Comparison of ENCODE assay signal across 11 mouse cellular contexts in genomic region chr11:112839721-112840494, GRCm38 (mm10). TPM values are rescaled to one million over a fixed set of nuclear protein-coding genes. Genes with fewer than 3 reads are reported as not detected.
A peak's percentile ranks its signal among the peaks of the same experiment; 100 is the strongest.
DNase-seq lines count a peak whose midpoint lies in the region; ATAC-seq and TF ChIP-seq lines count a peak whose summit lies in the region.
"Had no signal": no experiment of that assay in that cellular context is flagged by ENCODE, and none has a peak within 500 bp of the region (broad histone marks: within the 10 kb centered on the region; RNA-seq: fewer than 3 reads in every experiment).

No protein-coding gene starts in this region.

- no peak overlapping the region for H3K9ac ChIP-seq in neural tube, embryonic 11.5 days (ENCODE audit: low read length)
- no peak overlapping the region for H3K9ac ChIP-seq in limb, embryonic 11.5 days (ENCODE audit: low read length)
- H3K9ac ChIP-seq: liver, embryonic 15.5 days had no signal

- H3K36me3 ChIP-seq in neural tube, embryonic 11.5 days (ENCODE audit: control insufficient read depth, insufficient read depth, low read length) = no peaks in the 10 kb centered on the region
- H3K36me3 ChIP-seq in limb, embryonic 11.5 days (ENCODE audit: control insufficient read depth, insufficient read depth, low read length) = no peaks in the 10 kb centered on the region
- H3K36me3 ChIP-seq: liver, embryonic 15.5 days had no signal

- 16% methylated on average over 10 of the region's 10 CpGs for WGBS in neural tube, embryonic 11.5 days
- 19% methylated on average over 10 of the region's 10 CpGs for WGBS in limb, embryonic 11.5 days

- no peak overlapping the region for H3K4me3 ChIP-seq in neural tube, embryonic 11.5 days (ENCODE audit: low read depth, low read length)
- no peak overlapping the region for H3K4me3 ChIP-seq in limb, embryonic 11.5 days (ENCODE audit: low read depth, low read length)
- no peak overlapping the region for H3K4me3 ChIP-seq in gastrocnemius, adult 2 months
- H3K4me3 ChIP-seq: liver, embryonic 15.5 days had no signal

- peaks cover 5% of the 10 kb centered on the region; the same call in 1 of the 2 replicates for H3K4me1 ChIP-seq in neural tube, embryonic 11.5 days (ENCODE audit: control insufficient read depth, insufficient read depth, low read length)
- H3K4me1 ChIP-seq in limb, embryonic 11.5 days (ENCODE audit: control insufficient read depth, insufficient read depth, low read length) = peaks cover 8% of the 10 kb centered on the region
- H3K4me1 ChIP-seq: liver, embryonic 15.5 days had no signal

- intact Hi-C loops in gastrocnemius, adult 2 months (cut with DNase I) = no loop called here
- intact Hi-C loops in left cerebral cortex, postnatal 4 days (cut with DNase I) = no loop called here

- H3K27ac ChIP-seq in neural tube, embryonic 11.5 days (ENCODE audit: low read depth, low read length) = peak overlapping the region; percentile 66
- H3K27ac ChIP-seq in limb, embryonic 11.5 days (replicated peaks; ENCODE audit: low read depth, low read length) = no peak overlapping the region
- H3K27ac ChIP-seq in gastrocnemius, adult 2 months = no peak overlapping the region
- H3K27ac ChIP-seq: liver, embryonic 15.5 days had no signal

- H3K4me2 ChIP-seq in neural tube, embryonic 11.5 days (ENCODE audit: low read depth) = 0 out of 2 replicates have a peak overlapping the region, but pooled peaks have one; percentile 17
- peak overlapping the region; percentile 20; the same call in 1 of the 2 replicates for H3K4me2 ChIP-seq in limb, embryonic 11.5 days (ENCODE audit: low read depth, severe bottlenecking)
- H3K4me2 ChIP-seq: liver, embryonic 15.5 days had no signal

- TF ChIP-seq CTCF in gastrocnemius, adult 2 months (IDR thresholded peaks at IDR 0.05) = no peak

- H3K27me3 ChIP-seq in neural tube, embryonic 11.5 days (ENCODE audit: control insufficient read depth, insufficient read depth, low read length) = no peaks in the 10 kb centered on the region
- H3K27me3 ChIP-seq in limb, embryonic 11.5 days (ENCODE audit: control insufficient read depth, insufficient read depth, low read length) = no peaks in the 10 kb centered on the region
- H3K27me3 ChIP-seq: liver, embryonic 15.5 days had no signal

- H3K9me3 ChIP-seq in neural tube, embryonic 11.5 days (ENCODE audit: control insufficient read depth, low read length) = no peaks in the 10 kb centered on the region
- H3K9me3 ChIP-seq in limb, embryonic 11.5 days (ENCODE audit: control insufficient read depth, low read length) = no peaks in the 10 kb centered on the region
- H3K9me3 ChIP-seq: liver, embryonic 15.5 days had no signal

- peak; percentile 46 for ATAC-seq in neural tube, embryonic 11.5 days (ENCODE audit: insufficient read depth, low FRiP score, low TSS enrichment)
- no peak for ATAC-seq in limb, embryonic 11.5 days (ENCODE audit: insufficient number of reproducible peaks, low FRiP score, low TSS enrichment, low read depth)
- ATAC-seq: activated CD4-positive, CD25-positive, alpha-beta regulatory T cell, adult 4 months had no signal

- DNase-seq in cerebellum, adult 9-11 months = peak; percentile 15
- DNase-seq in cerebellum, adult 8-10 months = no peak
- DNase-seq in neural tube, embryonic 11.5 days (ENCODE audit: low spot score) = peak; percentile 26
- no peak for DNase-seq in neural tube, embryonic 10.5 days (ENCODE audit: extremely low spot score, low spot score)
- no peak for DNase-seq in limb, embryonic 11.5 days (ENCODE audit: low spot score)
- DNase-seq in gastrocnemius, adult 2 months = no peak
- no peak for DNase-seq in right cerebral cortex, adult 2 months (ENCODE audit: low spot score in 2 of 2)
- no peak for DNase-seq in left cerebral cortex, postnatal 4 days
- DNase-seq: thymus, postnatal 25 days had no signal

RNA-seq across cellular contexts. Expression of gene Sox9, which starts 57.9 kb away (rescaled TPM):
- 161 and 164 TPM in 2 replicates for polyA plus RNA-seq in neural tube, embryonic 11.5 days (2014; fragmentation: Nextera tagmentation; extraction: Ambion mirVana)
- 208 and 215 TPM in 2 replicates for polyA plus RNA-seq in limb, embryonic 11.5 days (2014; fragmentation: Nextera tagmentation; extraction: Ambion mirVana)
- total RNA-seq in gastrocnemius, adult 2 months (2021) = 1 to 10 TPM; 2.3 to 3.4 TPM
- total RNA-seq in left cerebral cortex, postnatal 4 days (2021) = 10 to 100 TPM; 21.3 to 21.4 TPM
- polyA plus RNA-seq: activated CD4-positive, CD25-positive, alpha-beta regulatory T cell, adult 4 months had no signal

Comparison
In these comparisons a context has a peak if more than half of its experiments do, and no peak if none do; other contexts are left out.
1. DNase-seq: peak in cerebellum, adult 9-11 months (single experiment) and neural tube, embryonic 11.5 days (single experiment); none in cerebellum, adult 8-10 months (single experiment), neural tube, embryonic 10.5 days (single experiment), limb, embryonic 11.5 days (single experiment), gastrocnemius, adult 2 months (single experiment), right cerebral cortex, adult 2 months (0 of 2) and left cerebral cortex, postnatal 4 days (single experiment).
2. RNA of gene Sox9, which starts 57.9 kb away (total RNA-seq): 21.3 to 21.4 TPM in left cerebral cortex, postnatal 4 days; 2.3 to 3.4 TPM in gastrocnemius, adult 2 months; every median in the first group is over 4 times any median in the second.